Mouse (Mus musculus): ENCODE measurements at regions not wholly inside any gene's neighbourhood (a gene's known extent, or its start where the extent isn't known, plus 50 kb on each side); places are given as distances from the start of the nearest gene placed in this dataset.

GRCm38 (mm10) chr1:165086131-165086530 lies 74.4 kb downstream of the Tbx19 start:
- DNase-seq: no peak

- DNase-seq: no peak
Measured at GRCm38 (mm10) chr1:165084753-165085152, 75.8 kb downstream of the Tbx19 start.

GRCm38 (mm10) chr1:165084179-165084578 lies 76.4 kb downstream of the Tbx19 start:
- peak; percentile 80 for DNase-seq

GRCm38 (mm10) chr1:165080351-165080750 lies 80.2 kb downstream of the Tbx19 start:
- no peak for DNase-seq

GRCm38 (mm10) chr1:165077313-165077712 lies 83.3 kb downstream of the Tbx19 start:
- DNase-seq: peak; percentile 76

- DNase-seq: peak; percentile 94
Measured at GRCm38 (mm10) chr1:165075301-165076082, 85.1 kb downstream of the Tbx19 start.

GRCm38 (mm10) chr1:165071831-165072491 lies 88.6 kb downstream of the Tbx19 start:
- DNase-seq: peak; percentile 53

- DNase-seq: no peak
Measured at GRCm38 (mm10) chr1:165064981-165065380, 95.6 kb downstream of the Tbx19 start.

GRCm38 (mm10) chr1:165062813-165063492 lies 97.6 kb downstream of the Tbx19 start:
- DNase-seq: no peak

- no peak for DNase-seq
Measured at GRCm38 (mm10) chr1:165061420-165061819, 99.2 kb downstream of the Tbx19 start.

- no peak for DNase-seq
Measured at GRCm38 (mm10) chr1:165054245-165054644, 106.3 kb downstream of the Tbx19 start.

- no peak for DNase-seq
Measured at GRCm38 (mm10) chr1:165051294-165051693, 109.3 kb downstream of the Tbx19 start.

GRCm38 (mm10) chr1:165050176-165050575 lies 110.4 kb downstream of the Tbx19 start:
- DNase-seq: no peak

GRCm38 (mm10) chr1:165046637-165047036 lies 111.3 kb upstream of the Xcl1 start:
- DNase-seq: peak; percentile 58

GRCm38 (mm10) chr1:165046056-165046455 lies 110.7 kb upstream of the Xcl1 start:
- no peak for DNase-seq

- no peak for DNase-seq
Measured at GRCm38 (mm10) chr1:165043361-165043760, 108.0 kb upstream of the Xcl1 start.

GRCm38 (mm10) chr1:165042105-165042504 lies 106.8 kb upstream of the Xcl1 start:
- peak; percentile 62 for DNase-seq

- no peak for DNase-seq
Measured at GRCm38 (mm10) chr1:165036631-165037030, 101.3 kb upstream of the Xcl1 start.

GRCm38 (mm10) chr1:165035618-165036017 lies 100.3 kb upstream of the Xcl1 start:
- DNase-seq: peak; percentile 78

- peak; percentile 81 for DNase-seq
Measured at GRCm38 (mm10) chr1:165020960-165021563, 85.7 kb upstream of the Xcl1 start.

- DNase-seq: peak; percentile 76
Measured at GRCm38 (mm10) chr1:165018692-165019309, 83.5 kb upstream of the Xcl1 start.

- no peak for DNase-seq
Measured at GRCm38 (mm10) chr1:165018236-165018635, 82.9 kb upstream of the Xcl1 start.

GRCm38 (mm10) chr1:165017793-165018192 lies 82.5 kb upstream of the Xcl1 start:
- DNase-seq: no peak
